In the genomic region with DNA sequence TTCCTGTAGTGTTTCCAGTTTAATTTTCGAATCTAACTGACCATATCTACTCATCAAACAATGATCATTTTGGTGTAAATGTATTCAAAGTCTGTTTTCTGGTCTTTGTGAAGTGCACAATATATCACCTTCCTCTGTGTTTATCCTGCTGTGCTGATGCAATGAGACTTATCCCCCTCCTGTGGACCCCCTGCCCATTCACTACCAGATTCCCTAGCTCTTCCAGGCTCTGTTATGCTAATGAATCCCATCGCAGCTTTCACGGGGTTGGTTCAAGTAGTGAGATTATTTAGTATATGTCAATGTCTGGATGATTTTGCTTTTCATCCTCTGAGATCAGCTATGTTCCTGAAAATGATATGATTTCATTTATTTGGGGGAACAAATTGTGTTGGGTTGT, we compare ENCODE assay signal across 28 mouse cellular contexts.
"Had no signal": no experiment of that assay in that cellular context is flagged by ENCODE, and none has a peak within 500 bp of the region (broad histone marks: within the 10 kb centered on the region; RNA-seq: fewer than 3 reads in every experiment).

No protein-coding gene starts in this region.

- H3K4me1 ChIP-seq: embryonic facial prominence, embryonic 10.5 days; embryonic facial prominence, embryonic 12.5 days; embryonic facial prominence, embryonic 13.5 days; embryonic facial prominence, embryonic 15.5 days; forebrain, embryonic 10.5 days; forebrain, embryonic 12.5 days; forebrain, embryonic 13.5 days; forebrain, embryonic 15.5 days had no signal

- H3K9me3 ChIP-seq: embryonic facial prominence, embryonic 10.5 days; embryonic facial prominence, embryonic 12.5 days; embryonic facial prominence, embryonic 13.5 days; embryonic facial prominence, embryonic 15.5 days; forebrain, embryonic 10.5 days; forebrain, embryonic 12.5 days; forebrain, embryonic 13.5 days; forebrain, embryonic 15.5 days had no signal

- H3K27me3 ChIP-seq: embryonic facial prominence, embryonic 12.5 days; embryonic facial prominence, embryonic 13.5 days; embryonic facial prominence, embryonic 15.5 days; forebrain, embryonic 12.5 days; forebrain, embryonic 13.5 days; forebrain, embryonic 15.5 days had no signal

- ATAC-seq: forebrain, embryonic 13.5 days; forebrain, embryonic 14.5 days; forebrain, embryonic 15.5 days; forebrain, embryonic 16.5 days; forebrain, postnatal 0 days had no signal

- H3K4me2 ChIP-seq: embryonic facial prominence, embryonic 12.5 days; embryonic facial prominence, embryonic 13.5 days; embryonic facial prominence, embryonic 15.5 days; forebrain, embryonic 12.5 days; forebrain, embryonic 13.5 days; forebrain, embryonic 15.5 days had no signal

- H3K4me3 ChIP-seq: embryonic facial prominence, embryonic 10.5 days; embryonic facial prominence, embryonic 12.5 days; embryonic facial prominence, embryonic 13.5 days; embryonic facial prominence, embryonic 15.5 days; erythroblast, embryonic 14.5 days; forebrain, embryonic 10.5 days; forebrain, embryonic 12.5 days; forebrain, embryonic 13.5 days; forebrain, embryonic 15.5 days; gastrocnemius, adult 2 months had no signal

- H3K36me3 ChIP-seq: embryonic facial prominence, embryonic 10.5 days; embryonic facial prominence, embryonic 12.5 days; embryonic facial prominence, embryonic 13.5 days; embryonic facial prominence, embryonic 15.5 days; forebrain, embryonic 10.5 days; forebrain, embryonic 12.5 days; forebrain, embryonic 15.5 days had no signal

- H3K27ac ChIP-seq: embryonic facial prominence, embryonic 10.5 days; embryonic facial prominence, embryonic 12.5 days; embryonic facial prominence, embryonic 13.5 days; embryonic facial prominence, embryonic 15.5 days; forebrain, embryonic 10.5 days; forebrain, embryonic 12.5 days; forebrain, embryonic 13.5 days; forebrain, embryonic 15.5 days; gastrocnemius, adult 2 months had no signal

- DNase-seq: cerebellum, adult 2 months; cerebellum, adult 8-10 months; cerebellum, adult 9-10 months; cerebellum, adult 9-11 months; cerebellum, postnatal 10 days; cerebellum, postnatal 14 days; cerebellum, postnatal 25 days; cerebellum, postnatal 36 days; embryo, embryonic 11 days; forebrain, postnatal 0 days; gastrocnemius, adult 2 months; gastrocnemius, postnatal 10 days; gastrocnemius, postnatal 14 days; gastrocnemius, postnatal 25 days; gastrocnemius, postnatal 36 days; heart, adult 11 months; heart, adult 18-20 months had no signal

- H3K9ac ChIP-seq: embryonic facial prominence, embryonic 12.5 days; embryonic facial prominence, embryonic 13.5 days; embryonic facial prominence, embryonic 15.5 days; forebrain, embryonic 12.5 days; forebrain, embryonic 13.5 days; forebrain, embryonic 15.5 days; forebrain, postnatal 0 days had no signal
